Mouse (Mus musculus): Measurements from ENCODE around the gene Angpt4.

The Angpt4 gene

GRCm38 (mm10) chr2:151910919-151911500, at the start of gene Angpt4:
Angpt4 (plus strand) TSS chr2:151911210.
- no peak for DNase-seq

DNA sequence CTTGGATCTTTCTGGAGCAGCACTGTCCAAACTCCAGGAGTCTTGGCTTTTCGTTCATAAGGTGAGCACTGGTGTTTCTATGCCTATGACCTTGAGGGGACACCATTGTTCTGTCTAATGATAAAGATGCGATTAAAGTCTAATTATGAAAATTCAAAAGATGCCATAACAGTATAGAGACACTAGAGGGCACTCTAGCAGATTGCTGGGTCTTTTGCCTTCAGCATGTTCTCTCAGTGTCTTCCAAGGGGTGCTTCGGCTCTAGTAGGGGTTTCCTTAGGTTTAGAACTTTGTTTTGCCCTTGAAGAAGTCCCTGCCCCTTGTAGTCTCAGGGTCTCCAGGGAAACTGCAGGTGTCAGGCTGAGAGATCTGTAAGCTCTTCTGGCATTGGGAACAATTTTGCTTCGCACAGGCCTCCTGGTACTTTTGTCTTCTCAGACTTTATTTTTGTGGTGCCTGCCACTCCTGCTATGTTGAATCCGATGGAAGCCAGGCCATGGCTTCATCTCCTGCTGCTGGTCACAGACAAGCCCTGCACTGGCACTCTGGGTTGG, 48.7 kb upstream of the Angpt4 start:
- no peak for DNase-seq

- no peak for DNase-seq
Measured at GRCm38 (mm10) chr2:151864941-151865340, 46.1 kb upstream of the Angpt4 start.

- peak; percentile 29 for DNase-seq
Measured at GRCm38 (mm10) chr2:151866487-151866886, 44.5 kb upstream of the Angpt4 start.

- DNase-seq, result no peak
Measured at GRCm38 (mm10) chr2:151868196-151868595, 42.8 kb upstream of the Angpt4 start.

DNA sequence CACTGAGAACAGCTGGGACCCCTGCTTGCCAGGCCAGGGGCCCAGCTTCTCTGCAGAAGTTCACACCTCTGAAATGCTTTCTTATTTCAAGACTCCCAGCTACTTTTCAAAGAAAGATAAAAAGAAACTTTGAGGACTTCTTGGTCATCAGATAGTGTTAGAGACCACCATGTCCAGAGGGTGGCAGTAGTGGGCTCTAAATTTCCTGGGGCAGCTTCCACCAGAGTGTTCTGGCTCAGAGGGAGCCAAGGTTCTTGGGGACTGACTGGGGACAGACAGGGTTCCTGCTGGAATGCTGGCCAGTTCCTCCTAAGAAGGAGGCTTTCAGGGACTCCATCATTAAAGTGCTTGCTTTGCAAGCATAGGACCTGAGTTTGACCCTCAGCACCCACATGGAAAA, 36.5 kb upstream of the Angpt4 start:
- no peak for DNase-seq

DNA sequence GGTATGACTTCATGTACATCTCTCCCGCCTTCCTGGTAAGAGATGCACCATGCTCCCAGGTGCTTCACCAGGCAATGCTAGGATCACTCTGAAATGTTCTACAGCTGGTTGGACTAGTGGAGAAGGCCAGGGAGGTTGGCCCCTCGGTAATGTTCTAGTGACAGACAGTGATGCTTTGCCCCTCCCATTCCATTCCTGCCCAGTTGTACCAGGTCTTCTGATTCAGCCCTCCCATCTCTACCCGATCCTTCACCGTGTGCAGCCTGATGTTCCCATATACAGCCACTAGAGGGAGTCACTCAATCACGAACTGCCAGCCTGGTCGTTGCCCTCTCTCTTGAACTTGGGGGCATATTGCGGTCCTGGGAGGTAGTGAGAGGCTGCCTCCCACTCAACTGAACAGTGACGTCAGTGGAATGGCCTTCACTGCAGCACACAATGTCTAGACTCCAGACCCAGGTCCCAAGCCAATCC, 35.0 kb upstream of the Angpt4 start:
- DNase-seq, result peak; percentile 54

GRCm38 (mm10) chr2:151878645-151879044, 32.4 kb upstream of the Angpt4 start:
- DNase-seq, result no peak

GRCm38 (mm10) chr2:151879760-151880159, 31.2 kb upstream of the Angpt4 start:
- DNase-seq, result no peak

DNA sequence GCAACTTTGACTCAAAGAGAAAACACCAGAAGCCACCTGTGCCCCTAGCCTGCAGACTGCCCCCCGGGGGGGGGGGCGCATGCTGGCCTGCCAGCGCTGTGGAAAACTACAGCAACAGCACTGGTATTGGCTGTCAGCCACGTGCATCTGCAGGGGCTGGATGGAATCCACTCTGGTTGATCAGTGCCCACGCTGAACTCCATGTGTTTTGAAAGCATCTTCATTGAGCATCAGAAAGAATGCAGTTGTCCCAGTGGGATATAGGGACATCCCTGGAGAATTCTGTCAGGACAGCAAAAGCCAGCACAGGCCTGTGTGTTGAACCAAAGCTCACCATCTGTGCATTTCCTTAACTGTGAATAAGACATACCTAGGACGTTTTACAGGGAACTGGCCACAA, 20.0 kb upstream of the Angpt4 start:
- DNase-seq, result no peak

DNA sequence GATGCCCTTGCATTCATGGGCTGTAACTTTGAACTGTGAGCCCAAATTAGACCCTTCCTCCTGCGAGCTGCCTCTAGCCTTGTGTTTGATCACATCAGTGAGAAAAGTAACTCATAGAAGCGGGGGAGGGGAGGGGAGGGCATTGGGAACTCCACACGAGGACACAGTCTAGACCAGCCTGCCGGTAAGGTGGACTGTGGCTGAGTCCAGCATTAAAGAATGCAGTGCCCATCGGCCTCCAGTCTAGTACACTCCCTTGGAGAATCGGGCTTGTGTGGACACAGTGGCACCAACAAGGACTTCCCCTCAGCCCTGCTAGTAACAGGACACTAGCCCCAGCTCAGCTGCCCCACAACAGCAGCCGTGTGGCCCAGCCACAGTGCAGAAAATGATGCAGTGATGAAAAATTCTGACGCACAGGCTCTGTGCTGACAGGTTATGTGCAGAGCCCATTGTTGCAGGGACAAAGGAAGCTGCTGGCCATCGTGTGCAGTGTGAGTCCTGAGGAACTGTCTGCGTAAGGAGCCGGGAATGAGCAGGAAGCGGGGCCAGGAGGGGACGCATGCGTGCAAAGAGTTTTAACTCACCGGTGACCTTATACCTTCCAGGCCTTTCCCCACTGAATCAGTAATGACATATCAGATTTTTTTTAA, 17.8 kb upstream of the Angpt4 start:
- no peak for DNase-seq

DNA sequence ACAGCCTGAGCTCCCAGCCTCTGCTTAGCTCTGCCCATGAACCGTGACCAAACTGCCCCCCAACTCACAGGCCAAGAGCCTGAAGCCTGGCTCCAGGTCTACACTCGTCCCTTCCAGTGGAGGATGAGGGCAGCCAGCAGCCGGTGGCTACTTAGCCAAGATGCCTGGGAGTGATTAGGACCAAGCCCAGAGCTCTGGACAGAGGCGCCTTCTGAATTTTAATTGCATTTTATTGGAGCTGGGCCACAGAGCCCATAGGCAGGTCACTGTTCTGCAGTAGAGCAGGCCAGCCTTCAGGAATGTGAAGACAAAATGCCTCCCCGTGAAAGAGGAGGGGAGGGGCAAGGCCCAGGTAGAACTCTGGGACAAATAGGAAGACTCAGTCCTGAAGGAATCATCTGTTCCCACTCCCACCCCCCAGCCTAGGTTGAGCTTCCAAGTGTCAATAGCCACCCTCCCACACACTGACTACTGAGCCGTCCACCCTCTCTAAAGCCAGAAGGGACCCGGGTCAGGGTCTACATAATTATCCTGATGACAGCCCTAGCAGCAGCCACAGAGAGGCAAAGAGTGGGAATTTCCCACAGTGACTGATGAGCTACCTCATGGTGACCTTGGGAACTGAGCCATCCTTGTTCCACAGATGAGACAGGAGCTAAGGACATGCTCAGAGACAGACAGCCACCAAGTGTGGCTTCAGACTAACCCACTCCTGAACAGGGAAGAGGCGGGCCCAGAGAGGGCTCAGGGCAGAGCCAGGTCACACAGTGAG, 16.6 kb upstream of the Angpt4 start:
- no peak for DNase-seq

- no peak for DNase-seq
Measured at GRCm38 (mm10) chr2:151895911-151896310, 15.1 kb upstream of the Angpt4 start.

- DNase-seq, result no peak
Measured at GRCm38 (mm10) chr2:151898106-151898505, 12.9 kb upstream of the Angpt4 start.

DNA sequence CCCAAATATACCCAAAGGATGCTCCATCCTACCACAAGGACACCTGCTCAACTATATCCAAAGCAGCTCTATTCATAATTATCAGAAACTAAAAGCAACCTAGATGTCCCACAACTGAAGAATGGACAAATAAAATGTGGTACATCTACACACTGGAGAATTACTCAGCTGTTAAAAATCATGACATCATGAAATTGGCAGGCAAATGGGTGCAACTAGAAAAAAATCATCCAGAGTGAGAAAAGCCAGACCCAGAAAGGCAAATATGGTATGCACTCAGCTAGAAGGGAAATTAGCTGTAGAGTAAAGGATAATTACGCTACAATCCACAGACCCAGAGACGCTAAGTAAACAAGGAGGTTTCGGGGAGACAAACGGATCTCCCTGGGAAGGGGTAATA, 10.2 kb upstream of the Angpt4 start:
- DNase-seq, result no peak

GRCm38 (mm10) chr2:151903267-151903666, 7.7 kb upstream of the Angpt4 start:
- DNase-seq, result no peak

DNA sequence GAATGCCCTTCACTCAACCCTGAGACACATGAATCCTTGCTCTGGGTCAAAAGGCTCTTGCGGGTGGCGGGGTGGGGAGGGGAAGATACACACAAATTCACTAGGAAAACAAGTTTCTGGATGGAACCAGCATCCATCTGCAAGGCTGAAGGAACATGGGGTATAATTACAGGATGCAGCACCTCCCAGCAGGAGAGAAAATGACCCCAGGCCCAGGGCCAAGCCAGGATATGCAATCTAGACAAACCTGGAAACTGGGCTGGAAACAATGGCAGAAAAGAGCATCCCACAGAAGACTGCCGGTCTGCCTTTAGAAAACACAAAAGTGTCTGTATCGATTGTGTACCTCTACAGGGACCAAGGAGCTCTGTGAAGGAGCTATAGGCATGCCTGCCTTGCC, 7.1 kb upstream of the Angpt4 start:
- no peak for DNase-seq

DNA sequence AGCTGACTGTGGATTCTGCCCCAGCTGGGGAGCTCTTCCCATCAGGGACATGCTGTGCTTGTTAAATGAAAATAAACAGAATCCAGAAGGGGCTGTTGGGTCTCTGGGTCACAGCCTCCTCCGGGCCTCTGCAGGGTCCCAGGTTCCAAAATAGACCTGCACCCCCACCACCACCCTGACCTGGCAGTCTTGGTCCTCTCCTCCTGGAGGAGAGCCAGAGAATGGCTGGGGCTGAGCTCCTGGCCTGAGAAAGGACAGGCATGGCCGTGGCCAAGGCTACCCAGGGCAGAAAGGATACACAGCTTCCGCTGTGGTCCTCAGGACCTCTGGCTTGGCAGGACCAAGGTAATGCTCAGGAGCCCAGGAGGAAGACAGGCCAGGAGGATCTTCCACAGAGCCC, 6.4 kb upstream of the Angpt4 start:
- no peak for DNase-seq

- no peak for DNase-seq
Measured at GRCm38 (mm10) chr2:151907020-151907419, 4.0 kb upstream of the Angpt4 start.

- no peak for DNase-seq
Measured at GRCm38 (mm10) chr2:151909386-151909785, 1.6 kb upstream of the Angpt4 start.

DNA sequence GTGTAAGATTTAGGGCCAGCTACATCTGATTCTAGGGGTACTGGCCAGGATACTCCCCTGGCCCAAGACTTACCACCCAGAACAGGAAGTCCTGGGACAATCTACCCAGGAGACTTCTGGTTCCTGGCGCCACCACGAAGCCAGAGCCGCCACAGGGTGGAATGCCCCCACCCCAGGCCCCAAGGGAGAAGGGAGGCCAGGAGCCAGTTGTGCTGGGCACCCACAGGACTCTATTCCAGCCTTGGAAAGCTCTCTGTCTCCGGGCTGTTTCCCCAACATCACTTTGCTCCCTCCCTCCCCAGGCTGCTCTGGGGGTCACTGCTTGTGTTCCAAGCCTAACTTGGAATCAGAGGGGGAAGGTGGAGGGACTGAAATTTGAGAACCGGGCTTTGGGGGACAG, 512 bp upstream of the Angpt4 start:
- no peak for DNase-seq

DNA sequence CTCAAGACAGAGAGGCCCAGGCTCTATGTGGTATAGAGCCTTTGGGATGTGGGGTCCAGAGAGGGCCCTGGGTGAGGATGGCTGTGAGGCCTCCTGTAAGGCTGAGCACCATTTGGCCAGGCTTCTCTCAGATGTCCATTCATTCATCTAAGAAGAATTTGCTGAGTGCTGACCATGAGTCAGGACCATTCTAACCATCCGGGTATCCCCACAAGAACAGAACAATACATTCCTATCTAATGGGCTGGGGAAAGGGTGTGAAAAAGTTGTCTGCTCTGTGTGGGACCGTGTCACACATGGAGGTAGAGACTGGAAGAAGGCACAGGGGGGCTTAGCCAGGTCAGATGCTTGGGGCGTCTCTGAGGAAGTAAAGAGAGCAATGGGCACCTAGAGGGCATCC, 741 bp downstream of the Angpt4 start:
- DNase-seq, result no peak

GRCm38 (mm10) chr2:151914120-151914519, 3.1 kb downstream of the Angpt4 start:
- DNase-seq, result no peak

- DNase-seq, result no peak
Measured at GRCm38 (mm10) chr2:151915111-151915510, 4.1 kb downstream of the Angpt4 start.

All from cerebellum, adult 9-10 months (tissue).